Mouse (Mus musculus) cerebellum, adult 8-10 months (tissue): ENCODE measurements around the gene Olfr1120.
"Not testable (repeated sequence)": the region's sequence is repeated elsewhere in the genome, so short reads cannot be mapped to it uniquely, and the experiment has no call there.

ENCODE experiments used
- DNase-seq: peaks from one replicate; pipeline ENCODE4 v3.0.0; 2022

Olfr1120 gene

GRCm38 (mm10) chr2:87354515-87354914 lies at the start of gene Olfr1120:
Gene Olfr1120 (plus strand): TSS chr2:87354815.
- DNase-seq, result no peak

GRCm38 (mm10) chr2:87307281-87307680 lies 47.3 kb upstream of the Olfr1120 start, which contains the start of gene Olfr1118:
Gene Olfr1118 (plus strand): TSS chr2:87307581.
- no peak for DNase-seq

GRCm38 (mm10) chr2:87360121-87360520 lies 5.5 kb downstream of the Olfr1120 start:
- not testable (repeated sequence) for DNase-seq

- DNase-seq, result no peak
Measured at GRCm38 (mm10) chr2:87369595-87369994, 15.0 kb downstream of the Olfr1120 start, which contains the start of gene Olfr1121. Gene Olfr1121 (plus strand): TSS chr2:87369895.

- DNase-seq, result peak; percentile 44
Measured at GRCm38 (mm10) chr2:87371726-87372125, 17.1 kb downstream of the Olfr1120 start.

GRCm38 (mm10) chr2:87383935-87384334 lies 29.3 kb downstream of the Olfr1120 start:
- DNase-seq, result no peak

GRCm38 (mm10) chr2:87385549-87385948 lies 30.9 kb downstream of the Olfr1120 start, which contains the start of gene Olfr1122:
Gene Olfr1122 (plus strand): TSS chr2:87385849.
- DNase-seq, result no peak

GRCm38 (mm10) chr2:87393605-87394004 lies 39.0 kb downstream of the Olfr1120 start:
- DNase-seq, result not testable (repeated sequence)

- DNase-seq, result not testable (repeated sequence)
Measured at GRCm38 (mm10) chr2:87394686-87395085, 40.1 kb downstream of the Olfr1120 start.
